ENCODE assay signal across 7 mouse cellular contexts in genomic region chr5:107900206-107901013, GRCm38 (mm10). TPM values are rescaled to one million over a fixed set of nuclear protein-coding genes. Genes with fewer than 3 reads are reported as not detected.
DNase-seq lines count a peak whose midpoint lies in the region; ATAC-seq lines count a peak whose summit lies in the region.

Gene Rpl5, plus strand, starts transcription at chr5:107900502.

- no peaks in the 10 kb centered on the region for H3K9me3 ChIP-seq in embryonic facial prominence, embryonic 12.5 days
- no peaks in the 10 kb centered on the region for H3K9me3 ChIP-seq in limb, embryonic 11.5 days (ENCODE audit: control insufficient read depth, low read length)
- no peaks in the 10 kb centered on the region for H3K9me3 ChIP-seq in midbrain, embryonic 14.5 days (ENCODE audit: control insufficient read depth, low read length)

- H3K36me3 ChIP-seq in embryonic facial prominence, embryonic 12.5 days, result peaks cover 30% of the 10 kb centered on the region
- peaks cover 8% of the 10 kb centered on the region; the same call in 1 of the 2 replicates for H3K36me3 ChIP-seq in limb, embryonic 11.5 days (ENCODE audit: control insufficient read depth, insufficient read depth, low read length)
- peaks cover 32% of the 10 kb centered on the region for H3K36me3 ChIP-seq in midbrain, embryonic 14.5 days (ENCODE audit: control insufficient read depth, insufficient read depth, low read length)

- 4% methylated on average over 65 of the region's 66 CpGs for WGBS in embryonic facial prominence, embryonic 12.5 days
- 4% methylated on average over 66 of the region's 66 CpGs for WGBS in limb, embryonic 11.5 days
- 4% methylated on average over 66 of the region's 66 CpGs for WGBS in midbrain, embryonic 14.5 days

- peak within 1 kb of the TSS; percentile 88 for H3K27ac ChIP-seq in embryonic facial prominence, embryonic 12.5 days
- peak within 1 kb of the TSS; percentile 4 for H3K27ac ChIP-seq in limb, embryonic 11.5 days (replicated peaks; ENCODE audit: low read depth, low read length)
- peak within 1 kb of the TSS; percentile 90 for H3K27ac ChIP-seq in midbrain, embryonic 14.5 days (replicated peaks; ENCODE audit: low read depth, low read length)

- peaks cover 5% of the 10 kb centered on the region; the same call in 1 of the 2 replicates for H3K4me1 ChIP-seq in embryonic facial prominence, embryonic 12.5 days
- H3K4me1 ChIP-seq in limb, embryonic 11.5 days (ENCODE audit: control insufficient read depth, insufficient read depth, low read length), result 0 out of 2 replicates have a peak, but pooled peaks cover 3% of the 10 kb centered on the region
- peaks cover 11% of the 10 kb centered on the region for H3K4me1 ChIP-seq in midbrain, embryonic 14.5 days (ENCODE audit: control insufficient read depth, insufficient read depth, low read length)

- ATAC-seq in embryonic facial prominence, embryonic 12.5 days (ENCODE audit: insufficient number of reproducible peaks, insufficient read depth, low FRiP score, low TSS enrichment), result peak; percentile 91
- ATAC-seq in limb, embryonic 11.5 days (ENCODE audit: insufficient number of reproducible peaks, low FRiP score, low TSS enrichment, low read depth), result peak; percentile 94
- peak; percentile 97 for ATAC-seq in midbrain, embryonic 14.5 days (ENCODE audit: low FRiP score, low TSS enrichment)

- peak within 1 kb of the TSS; percentile 78 for H3K4me2 ChIP-seq in embryonic facial prominence, embryonic 12.5 days (replicated peaks)
- H3K4me2 ChIP-seq in limb, embryonic 11.5 days (ENCODE audit: low read depth, severe bottlenecking), result peak within 1 kb of the TSS; percentile 72
- H3K4me2 ChIP-seq in midbrain, embryonic 14.5 days (ENCODE audit: low read length), result peak within 1 kb of the TSS; percentile 87

- no peaks in the 10 kb centered on the region for H3K27me3 ChIP-seq in embryonic facial prominence, embryonic 12.5 days
- no peaks in the 10 kb centered on the region for H3K27me3 ChIP-seq in limb, embryonic 11.5 days (ENCODE audit: control insufficient read depth, insufficient read depth, low read length)
- no peaks in the 10 kb centered on the region for H3K27me3 ChIP-seq in midbrain, embryonic 14.5 days (ENCODE audit: control insufficient read depth, insufficient read depth, low read length)

- peak within 1 kb of the TSS; percentile 98 for H3K9ac ChIP-seq in embryonic facial prominence, embryonic 12.5 days
- peak within 1 kb of the TSS; percentile 83 for H3K9ac ChIP-seq in limb, embryonic 11.5 days (ENCODE audit: low read length)
- peak within 1 kb of the TSS; percentile 96 for H3K9ac ChIP-seq in midbrain, embryonic 14.5 days (replicated peaks; ENCODE audit: low read length)

- DNase-seq in adrenal gland, postnatal 25 days, result peak; percentile 95
- peak; percentile 100 for DNase-seq in heart, adult 11 months
- DNase-seq in kidney, adult 18-20 months, result peak; percentile 97
- peak; percentile 96 for DNase-seq in limb, embryonic 11.5 days (ENCODE audit: low spot score)
- peak; percentile 98 for DNase-seq in midbrain, embryonic 14.5 days
- peak; percentile 91 to 95 for DNase-seq in spleen, adult 18-20 months

- H3K4me3 ChIP-seq in embryonic facial prominence, embryonic 12.5 days, result peak within 1 kb of the TSS; percentile 99
- peak within 1 kb of the TSS; percentile 76 for H3K4me3 ChIP-seq in limb, embryonic 11.5 days (ENCODE audit: low read depth, low read length)
- peak within 1 kb of the TSS; percentile 96 for H3K4me3 ChIP-seq in midbrain, embryonic 14.5 days (replicated peaks; ENCODE audit: low read depth, low read length)

RNA-seq across cellular contexts. Expression of gene Rpl5, which starts in this region (rescaled TPM):
- 71.3 and 77.7 TPM in 2 replicates for total RNA-seq in adrenal gland, postnatal 25 days (2021)
- polyA plus RNA-seq in embryonic facial prominence, embryonic 12.5 days (2016; fragmentation: Nextera tagmentation; extraction: Ambion mirVana), result 70.5 and 71.9 TPM in 2 replicates
- 91.0 and 95.9 TPM in 2 replicates for polyA plus RNA-seq in limb, embryonic 11.5 days (2014; fragmentation: Nextera tagmentation; extraction: Ambion mirVana)
- polyA plus RNA-seq in midbrain, embryonic 14.5 days (2014; fragmentation: Nextera tagmentation; extraction: Ambion mirVana), result 69.8 and 74.8 TPM in 2 replicates

Comparison
In these comparisons a context has a peak if more than half of its experiments do, and no peak if none do; other contexts are left out.
1. Peak in every context shown above with its lines: DNase-seq, ATAC-seq, H3K4me3 ChIP-seq and H3K27ac ChIP-seq.
2. H3K27ac ChIP-seq: peak in every context shown above with its lines; median percentile 90 in midbrain, embryonic 14.5 days; 88 in embryonic facial prominence, embryonic 12.5 days; 4 in limb, embryonic 11.5 days.